Mouse (Mus musculus) heart, adult 2 months (tissue): ENCODE measurements around the gene Glt6d1.

Experiments
- CTCF ChIP-seq: fragments of 200-600 bp; IDR thresholded peaks from 2 replicates; pipeline ENCODE4 v1.8.1; 2022; ENCODE audit warnings: antibody characterized with exemption, mild to moderate bottlenecking, moderate library complexity
- POLR2A ChIP-seq: fragments of 200-500 bp; IDR thresholded peaks from 2 replicates; pipeline ENCODE4 v1.6.1; 2011; ENCODE audit warnings: mild to moderate bottlenecking, low read depth, low read length, control low read depth; ENCODE audit not compliant: insufficient read depth

GRCm38 (mm10) chr2:25842161-25842560 lies 26.5 kb upstream of the Glt6d1 start:
- TF ChIP-seq CTCF (no peak), POLR2A (no peak)
